Mouse (Mus musculus) liver, adult 10 weeks (tissue): ENCODE results near the gene Tnfrsf19. TPM values are rescaled to one million over a fixed set of nuclear protein-coding genes. Genes with fewer than 3 reads are reported as not detected.

Experiments used
- polyA plus RNA-seq: library from polyadenylated mRNA; stranded (reverse); fragments of 350-450 nt; fragmentation: Illumina TruSeq; extraction: RNeasy Lipid Tissue Mini Kit (QIAGEN cat#74804); gene quantifications from one replicate; pipeline ENCODE4 v1.2.3, GENCODE M21; 2014; ENCODE audit warnings: low read depth, low replicate concordance

Tnfrsf19 gene
- polyA plus RNA-seq, result 3.4 TPM

GRCm38 (mm10) chr14:61046091-61046681 lies at the start of gene Tnfrsf19:
Gene Tnfrsf19, minus strand, starts transcription at chr14:61046490.

Other genes with a start within 250 kb of the Tnfrsf19 start
- 0.50 TPM for gene Sacs, start 92.0 kb upstream of the Tnfrsf19 start, polyA plus RNA-seq
- not detected for gene Sgcg, start 212.0 kb upstream of the Tnfrsf19 start, polyA plus RNA-seq